Mouse (Mus musculus) embryo, embryonic 11 days (tissue): ENCODE data around the gene Gp9.

ENCODE experiments used
- DNase-seq: peaks from one replicate; pipeline ENCODE4 v3.0.0-alpha.2; 2015

Gene Gp9

GRCm38 (mm10) chr6:87777842-87778241, at the start of gene Gp9:
TSS of gene Gp9 (plus strand) at chr6:87778072.
- DNase-seq, result no peak

GRCm38 (mm10) chr6:87728102-87728501, 49.8 kb upstream of the Gp9 start:
- no peak for DNase-seq

DNA sequence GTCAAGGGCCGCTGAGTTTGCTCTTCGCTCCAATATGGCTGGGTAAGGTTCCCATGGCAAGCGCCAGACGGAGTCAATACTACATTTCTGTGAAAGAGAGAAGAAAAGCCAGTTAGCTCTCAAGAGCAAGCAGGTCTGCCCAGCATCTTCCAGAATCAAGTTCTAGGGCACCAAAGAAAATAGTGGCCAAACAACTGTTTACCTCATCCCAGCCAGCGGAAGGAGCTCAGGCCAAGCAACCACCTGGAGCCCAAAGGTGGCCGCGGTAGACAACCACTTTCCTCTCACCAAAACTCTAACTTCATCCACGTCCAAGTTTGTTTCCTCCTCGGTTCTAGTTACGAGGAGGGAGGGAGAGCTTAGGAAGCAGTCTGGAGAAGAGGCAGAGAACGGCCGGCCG, 47.7 kb upstream of the Gp9 start:
- no peak for DNase-seq

DNA sequence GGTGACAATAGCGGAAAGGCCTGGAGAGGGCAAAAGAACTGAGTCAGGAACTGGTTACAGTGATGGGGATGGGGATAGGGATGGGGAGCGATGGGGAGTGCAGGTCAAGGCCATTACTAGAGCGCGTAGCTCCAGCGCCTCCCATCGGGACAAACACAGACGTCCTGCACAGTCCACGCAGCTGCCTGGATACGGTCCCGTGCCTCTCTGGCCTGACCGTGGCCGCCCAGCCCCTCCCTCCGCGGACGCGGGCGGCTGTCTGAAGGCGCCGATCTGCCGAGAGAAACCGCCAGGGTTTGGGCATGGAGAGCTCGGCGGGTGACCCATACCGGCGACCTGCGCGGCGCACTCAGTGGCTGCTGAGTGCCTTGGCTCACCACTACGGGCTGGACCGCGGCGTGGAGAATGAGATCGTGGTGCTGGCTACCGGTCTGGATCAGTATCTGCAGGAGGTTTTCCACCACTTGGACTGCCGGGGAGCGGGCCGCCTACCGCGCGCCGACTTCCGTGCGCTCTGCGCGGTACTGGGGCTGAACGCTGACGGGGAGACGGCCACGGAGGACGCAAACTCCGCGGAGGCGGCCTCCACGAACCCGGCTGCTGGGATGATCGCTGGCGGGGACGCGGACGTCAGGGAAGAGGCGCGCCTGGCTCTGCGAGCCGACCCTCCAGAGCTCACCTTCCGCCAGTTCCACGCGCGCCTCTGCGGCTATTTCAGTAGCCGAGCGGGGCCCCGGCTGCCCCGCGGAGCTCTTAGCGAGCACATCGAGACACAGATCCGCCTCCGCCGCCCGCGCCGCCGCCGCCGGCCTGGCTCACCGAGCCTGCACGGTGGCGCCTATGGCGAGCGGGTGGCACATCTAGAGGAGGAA, 47.0 kb upstream of the Gp9 start, which contains the start of gene Efcc1:
Gene Efcc1, plus strand, starts transcription at position 279 of the 872 bp plus-strand sequence.
- DNase-seq, result peak; percentile 73

DNA sequence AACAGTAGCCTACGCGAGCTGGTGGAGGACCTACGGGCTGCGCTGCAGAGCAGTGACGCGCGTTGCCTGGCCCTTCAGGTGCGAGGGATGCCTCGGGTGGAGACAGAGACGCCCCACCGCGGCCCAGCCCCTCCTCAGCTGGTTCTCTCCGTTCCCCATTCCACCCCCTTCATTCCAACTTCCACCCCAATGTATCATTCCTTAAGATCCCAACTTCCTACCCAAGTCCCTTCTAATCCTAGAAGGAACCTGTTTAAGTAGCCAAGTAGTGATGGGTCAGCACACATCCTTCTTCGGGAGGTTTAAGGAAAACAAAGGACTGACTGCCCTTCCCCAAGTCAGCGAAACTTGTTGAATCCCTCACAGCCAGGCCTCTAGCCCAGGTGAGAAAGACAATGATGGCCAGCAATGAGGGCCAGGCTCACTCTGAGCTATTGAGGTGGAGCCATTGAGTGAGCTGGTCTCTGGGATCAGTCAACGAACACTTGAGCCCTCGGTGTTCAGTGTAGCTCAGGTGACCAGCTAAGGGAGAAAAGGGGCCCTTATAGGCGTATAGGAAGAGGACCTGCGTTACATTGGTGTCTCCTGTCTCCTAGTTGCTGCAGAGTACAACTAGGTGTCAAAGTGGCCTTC, 46.3 kb upstream of the Gp9 start:
- no peak for DNase-seq

- DNase-seq, result no peak
These were observed 45.5 kb upstream of the Gp9 start for GRCm38 (mm10) chr6:87732151-87733011.

DNA sequence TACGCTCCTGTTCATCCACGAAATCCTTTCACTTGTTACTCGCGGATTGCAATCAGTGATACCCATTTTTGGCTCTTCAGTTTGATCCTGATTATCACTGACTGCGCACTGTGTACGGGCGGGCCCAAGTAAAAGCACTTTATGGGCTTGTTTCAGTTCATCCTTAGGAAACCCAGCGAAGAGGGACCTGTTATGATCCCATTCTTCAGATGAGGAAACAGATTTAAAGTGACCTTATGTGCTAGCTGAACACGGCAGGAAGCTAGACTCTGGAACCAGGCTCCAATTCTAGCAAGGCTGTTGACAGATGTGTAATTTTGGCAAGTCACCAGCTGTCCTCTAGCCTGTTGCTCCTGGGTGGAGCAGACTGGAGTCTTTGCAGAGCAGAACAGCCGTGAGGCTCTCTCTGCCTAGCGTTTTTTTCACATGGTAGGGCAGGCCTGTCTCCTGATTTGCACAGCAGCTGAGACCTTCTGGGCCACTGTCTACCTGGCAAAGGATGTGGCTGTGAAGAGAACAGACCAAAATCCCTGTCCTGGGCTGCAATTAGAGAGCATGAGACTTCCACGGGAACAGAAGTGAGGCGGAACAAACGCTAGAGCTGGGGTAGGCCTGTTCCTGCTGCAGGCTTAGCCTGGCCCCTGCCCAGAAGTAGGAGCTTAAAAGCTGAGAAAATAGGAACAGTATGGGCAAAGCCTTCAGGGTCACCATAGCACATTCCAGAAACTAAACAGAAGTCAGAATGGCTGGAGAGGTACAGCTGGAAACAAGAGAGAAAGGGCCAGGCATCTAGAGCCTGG, 44.5 kb upstream of the Gp9 start:
- DNase-seq, result no peak

- no peak for DNase-seq
These were observed 43.7 kb upstream of the Gp9 start for GRCm38 (mm10) chr6:87734136-87734535.

- no peak for DNase-seq
These were observed 40.9 kb upstream of the Gp9 start for GRCm38 (mm10) chr6:87736923-87737322.

DNA sequence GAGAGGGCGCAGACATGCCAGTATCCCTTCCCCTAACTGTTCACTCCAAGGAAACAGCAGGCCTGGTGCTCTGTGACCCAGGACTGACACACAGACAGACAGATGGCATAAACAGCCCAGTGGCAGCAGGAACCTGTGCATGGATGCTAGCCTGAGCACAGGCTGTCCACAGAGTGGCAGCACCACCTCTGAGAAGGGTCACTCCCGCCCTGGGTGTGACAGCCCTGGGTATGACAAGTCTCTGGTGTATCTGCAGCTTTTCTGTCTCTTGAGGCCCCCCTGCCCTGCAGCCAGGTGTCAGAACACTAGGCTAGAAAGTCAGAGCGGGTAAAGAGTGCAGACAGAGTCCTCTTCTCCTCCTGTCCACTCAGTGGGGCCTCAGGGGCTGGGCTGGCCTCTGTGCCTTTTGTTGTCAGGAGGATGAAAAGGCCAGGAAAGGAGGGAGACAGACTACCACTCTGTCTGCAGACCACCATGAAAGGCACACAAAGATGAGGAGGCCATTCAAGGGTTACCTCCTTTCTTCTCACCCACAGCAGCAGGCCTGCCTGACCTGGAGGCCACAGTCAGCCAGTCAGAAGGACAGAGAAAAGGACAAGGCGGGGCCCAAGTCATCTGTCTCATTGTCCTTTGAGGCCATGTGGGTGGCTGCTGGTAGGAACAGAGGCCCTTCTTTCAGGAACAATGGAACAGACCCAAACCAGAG, 39.8 kb upstream of the Gp9 start:
- peak; percentile 74 for DNase-seq

DNA sequence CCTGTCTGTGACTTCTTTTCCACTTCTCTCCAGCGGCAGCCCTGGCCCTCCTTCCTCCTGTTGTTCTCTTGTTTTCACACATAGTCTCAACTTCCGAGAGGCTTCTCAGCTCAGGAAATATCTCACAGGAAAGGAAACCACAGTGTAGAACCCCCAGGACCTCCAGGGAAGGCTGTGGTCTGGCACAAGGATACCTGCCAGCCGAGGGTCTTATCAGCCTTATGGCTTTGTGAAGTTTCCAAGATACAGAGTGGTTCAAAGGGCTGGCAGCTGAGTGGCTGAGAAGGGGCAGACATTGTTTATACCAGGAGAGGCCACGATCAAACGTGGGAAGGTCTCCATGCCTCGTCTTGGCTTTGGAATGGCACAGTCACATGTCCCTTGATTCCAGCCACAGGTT, 38.0 kb upstream of the Gp9 start:
- DNase-seq, result no peak

- no peak for DNase-seq
These were observed 37.4 kb upstream of the Gp9 start for GRCm38 (mm10) chr6:87740496-87740895.

- DNase-seq, result no peak
These were observed 35.9 kb upstream of the Gp9 start for GRCm38 (mm10) chr6:87741978-87742377.

DNA sequence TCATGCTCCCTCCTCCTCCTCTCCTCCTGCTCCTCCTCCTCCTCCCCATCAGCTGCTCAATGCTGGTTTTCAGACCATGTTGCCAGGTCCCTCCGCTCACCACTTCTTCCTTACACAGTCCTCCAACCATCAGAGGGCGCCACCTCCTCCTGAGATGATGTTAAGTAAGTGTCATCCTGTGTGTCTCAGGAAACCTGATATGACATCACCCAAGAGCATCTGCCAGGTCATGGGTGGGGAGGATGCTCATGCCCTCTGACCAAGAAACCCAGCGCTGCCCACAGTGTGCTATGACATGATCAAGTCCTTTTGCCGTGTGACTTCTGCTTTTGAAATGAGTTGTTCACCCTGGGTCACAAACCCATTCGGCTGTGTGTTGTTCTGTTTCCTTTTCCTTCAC, 35.1 kb upstream of the Gp9 start:
- DNase-seq, result no peak

DNA sequence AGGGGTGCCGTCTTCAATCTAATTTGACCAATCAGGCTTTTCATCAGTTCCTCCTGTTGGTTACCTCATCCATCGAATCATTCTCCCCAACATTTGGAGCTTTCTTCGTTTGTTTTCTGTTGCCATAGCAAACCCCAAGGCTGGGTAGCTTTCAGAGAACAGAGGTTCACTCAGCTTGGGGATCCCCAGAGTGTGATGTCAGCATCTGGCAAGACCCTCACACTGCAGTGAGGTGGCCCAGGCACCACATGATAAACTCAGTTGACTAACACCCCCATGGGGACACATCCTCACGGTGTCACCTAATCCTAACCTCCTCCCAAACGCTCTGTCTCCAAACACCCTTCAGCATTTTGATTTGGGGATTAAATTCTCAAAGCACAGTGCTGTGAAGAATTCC, 34.6 kb upstream of the Gp9 start:
- DNase-seq, result no peak

DNA sequence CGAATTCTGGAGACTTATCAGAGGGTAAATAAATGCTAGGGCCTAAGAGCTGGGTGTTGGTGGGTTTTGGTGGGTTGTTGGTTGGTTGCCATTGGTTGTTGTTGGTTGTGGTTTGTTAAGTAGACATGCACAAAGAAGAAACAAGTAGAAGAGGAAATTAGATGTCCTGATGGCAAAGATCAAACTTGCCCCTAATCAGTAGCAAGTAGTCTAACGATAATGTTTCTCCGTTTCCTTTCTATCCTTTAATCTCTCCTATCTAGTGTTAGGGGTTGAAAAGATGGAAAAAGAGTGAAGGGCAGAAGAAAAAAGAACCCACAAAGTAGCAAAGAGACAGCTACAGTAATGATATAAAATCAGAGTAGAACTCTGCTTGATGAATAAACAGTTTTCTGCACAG, 33.2 kb upstream of the Gp9 start:
- no peak for DNase-seq

DNA sequence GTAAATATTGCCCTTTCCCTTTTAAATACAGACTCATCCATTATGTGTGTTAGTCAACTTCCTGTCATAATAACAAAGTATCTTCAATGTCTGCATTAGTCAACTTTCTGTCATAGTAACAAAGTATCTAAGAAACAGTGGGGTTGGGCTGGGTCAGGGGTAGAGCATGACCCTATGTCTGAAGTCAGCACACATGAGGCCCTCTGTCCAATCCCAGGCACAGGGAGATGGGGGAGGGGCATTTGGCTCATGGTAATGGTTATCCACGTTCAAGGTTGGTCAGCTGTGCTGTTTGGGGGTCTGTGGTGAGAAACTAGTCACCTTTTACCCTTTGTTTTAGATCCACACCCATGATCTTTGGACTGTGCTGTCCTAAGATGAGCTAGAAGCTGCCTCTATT, 32.6 kb upstream of the Gp9 start:
- DNase-seq, result no peak

GRCm38 (mm10) chr6:87746059-87746458, 31.8 kb upstream of the Gp9 start:
- no peak for DNase-seq

- DNase-seq, result no peak
These were observed 31.0 kb upstream of the Gp9 start for GRCm38 (mm10) chr6:87746849-87747248.

GRCm38 (mm10) chr6:87748078-87748477, 29.8 kb upstream of the Gp9 start:
- no peak for DNase-seq

- no peak for DNase-seq
These were observed 29.3 kb upstream of the Gp9 start for GRCm38 (mm10) chr6:87748531-87748930.
